Mouse (Mus musculus) CD4-positive, CD25-positive, alpha-beta regulatory T cell, adult 9 weeks (primary cell): ENCODE results near the gene Blvrb. TPM values are rescaled to one million over a fixed set of nuclear protein-coding genes. Genes with fewer than 3 reads are reported as not detected.

Experiments used
- polyA plus RNA-seq: library from polyadenylated mRNA; unstranded; fragments of 100-300 nt; shearing (Covaris generic); gene quantifications from one replicate; pipeline ENCODE4 v1.2.1, GENCODE M21; 2017

The Blvrb gene
- polyA plus RNA-seq, result 16.2 TPM

DNA sequence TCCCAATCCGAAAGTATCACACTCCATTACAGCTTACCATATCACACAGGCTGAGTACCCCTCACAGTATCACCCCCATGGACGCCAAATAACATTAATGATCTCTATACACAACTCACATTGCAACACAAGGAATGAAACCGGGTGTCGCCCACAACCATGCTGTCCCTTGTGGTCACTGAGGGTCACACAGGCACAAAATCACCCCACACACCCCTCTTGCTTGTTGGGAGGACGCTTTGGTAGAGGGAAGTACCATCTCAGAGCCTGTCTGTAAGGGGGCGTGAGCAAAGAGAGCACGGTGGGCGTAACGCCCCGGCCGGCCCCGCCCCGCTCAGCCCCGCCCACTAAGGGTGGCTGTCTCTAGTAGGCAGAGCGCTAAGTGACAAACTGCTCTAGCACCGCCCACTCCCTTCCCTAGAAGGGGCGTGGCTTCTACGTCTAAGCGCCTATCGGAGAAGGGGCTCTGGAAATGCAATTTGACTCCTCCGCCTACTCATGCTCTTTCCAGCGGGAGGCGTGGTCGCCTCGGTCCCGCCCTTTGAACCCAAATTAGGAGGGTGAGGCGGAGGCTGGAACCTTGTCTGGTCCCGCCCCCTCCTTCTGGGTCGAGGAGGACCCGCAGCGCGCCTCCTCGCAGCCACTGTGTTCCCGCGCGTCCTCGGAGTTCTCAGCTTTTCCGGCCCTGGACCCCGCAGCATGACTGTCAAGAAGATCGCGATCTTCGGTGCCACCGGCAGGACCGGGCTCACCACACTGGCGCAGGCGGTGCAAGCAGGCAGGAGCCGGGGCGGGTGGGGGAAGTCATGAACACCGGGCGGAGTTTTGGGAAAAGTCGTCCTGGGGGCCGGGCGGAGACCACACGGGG lies at the start of gene Blvrb, which contains the start of gene Sptbn4:
Gene Blvrb (plus strand): TSS at position 560 of the 868 bp plus-strand sequence.
Gene Sptbn4 (minus strand): TSS at position 268 of the 868 bp plus-strand sequence.

GRCm38 (mm10) chr7:27473156-27473834 lies 25.5 kb downstream of the Blvrb start, which contains the start of gene Sertad3:
Gene Sertad3 (plus strand): TSS chr7:27473768.

GRCm38 (mm10) chr7:27486770-27487697 lies 39.3 kb downstream of the Blvrb start, which contains the start of gene Sertad1:
Gene Sertad1 (plus strand): TSS chr7:27486910.

GRCm38 (mm10) chr7:27499036-27499435 lies 51.3 kb downstream of the Blvrb start, which contains the start of gene Prx:
Gene Prx (plus strand): TSS chr7:27499324.

Other genes starting within 250 kb of the Blvrb start
- 3.1 TPM for gene Itpkc, start 219.3 kb upstream of the Blvrb start, polyA plus RNA-seq
- 29.0 TPM for gene Coq8b, start 215.0 kb upstream of the Blvrb start, polyA plus RNA-seq
- gene Numbl, start 189.5 kb upstream of the Blvrb start, polyA plus RNA-seq, result 0.29 TPM
- gene Ltbp4, start 110.3 kb upstream of the Blvrb start, polyA plus RNA-seq, result 0.55 TPM
- gene Shkbp1, start 92.0 kb upstream of the Blvrb start, polyA plus RNA-seq, result 101 TPM
- 1.2 TPM for gene Gm20479, start 90.6 kb upstream of the Blvrb start, polyA plus RNA-seq
- gene Sptbn4, start 292 bp upstream of the Blvrb start, polyA plus RNA-seq, result 0.33 TPM
- 61.8 TPM for gene Sertad3, start 25.8 kb downstream of the Blvrb start, polyA plus RNA-seq
- 95.7 TPM for gene Sertad1, start 38.9 kb downstream of the Blvrb start, polyA plus RNA-seq
- 0.61 TPM for gene Prx, start 51.3 kb downstream of the Blvrb start, polyA plus RNA-seq
- 0.12 TPM for gene Hipk4, start 75.3 kb downstream of the Blvrb start, polyA plus RNA-seq
- 194 TPM for gene Pld3, start 105.2 kb downstream of the Blvrb start, polyA plus RNA-seq
- 32.6 TPM for gene 2310022A10Rik, start 105.3 kb downstream of the Blvrb start, polyA plus RNA-seq
- gene Akt2, start 143.6 kb downstream of the Blvrb start, polyA plus RNA-seq, result 96.3 TPM
- gene Ttc9b, start 205.9 kb downstream of the Blvrb start, polyA plus RNA-seq, result not detected
- 1.7 TPM for gene Map3k10, start 226.6 kb downstream of the Blvrb start, polyA plus RNA-seq
- 8.0 TPM for gene Zfp607b, start 241.4 kb downstream of the Blvrb start, polyA plus RNA-seq